Mouse (Mus musculus): ENCODE measurements around the gene Gm8232. TPM values are rescaled to one million over a fixed set of nuclear protein-coding genes. Genes with fewer than 3 reads are reported as not detected.
"Not testable (repeated sequence)": the region's sequence is repeated elsewhere in the genome, so short reads cannot be mapped to it uniquely, and the experiment has no call there.

Gene Gm8232
- not detected for total RNA-seq (2021)
- long read RNA-seq, experiment 1 = 0 reads
- long read RNA-seq, experiment 2 = 0 reads

- DNase-seq (ENCODE audit: low spot score) = not testable (repeated sequence)
These were observed at the start of gene Gm8232 for GRCm38 (mm10) chr14:44433335-44433734. TSS of gene Gm8232 (plus strand) at chr14:44433635.

GRCm38 (mm10) chr14:44384233-44384632 lies 49.2 kb upstream of the Gm8232 start:
- not testable (repeated sequence) for DNase-seq (ENCODE audit: low spot score)

GRCm38 (mm10) chr14:44410588-44410987 lies 22.8 kb upstream of the Gm8232 start, which contains the start of gene Gm3371:
TSS of gene Gm3371 (minus strand) at chr14:44410688.
- not testable (repeated sequence) for DNase-seq (ENCODE audit: low spot score)

Other genes with a start within 250 kb of the Gm8232 start
- gene Gm8212, start 236.0 kb upstream of the Gm8232 start, total RNA-seq (2021) = not detected
- gene 4930503E14Rik, start 220.4 kb upstream of the Gm8232 start, total RNA-seq (2021) = not detected
- not detected for gene Gm8220, start 148.1 kb upstream of the Gm8232 start, total RNA-seq (2021)
- gene Gm5930, start 95.1 kb upstream of the Gm8232 start, total RNA-seq (2021) = not detected
- not detected for gene Gm8229, start 68.3 kb upstream of the Gm8232 start, total RNA-seq (2021)
- gene Gm3371, start 22.9 kb upstream of the Gm8232 start, total RNA-seq (2021) = not detected
- gene BC061237, start 58.8 kb downstream of the Gm8232 start, total RNA-seq (2021) = not detected
- not detected for gene Gm17093, start 84.6 kb downstream of the Gm8232 start, total RNA-seq (2021)
- gene Gm8247, start 149.5 kb downstream of the Gm8232 start, total RNA-seq (2021) = not detected
- gene Gm5624, start 194.3 kb downstream of the Gm8232 start, total RNA-seq (2021) = not detected